ENCODE assay signal across 8 mouse cellular contexts in the genomic region with DNA sequence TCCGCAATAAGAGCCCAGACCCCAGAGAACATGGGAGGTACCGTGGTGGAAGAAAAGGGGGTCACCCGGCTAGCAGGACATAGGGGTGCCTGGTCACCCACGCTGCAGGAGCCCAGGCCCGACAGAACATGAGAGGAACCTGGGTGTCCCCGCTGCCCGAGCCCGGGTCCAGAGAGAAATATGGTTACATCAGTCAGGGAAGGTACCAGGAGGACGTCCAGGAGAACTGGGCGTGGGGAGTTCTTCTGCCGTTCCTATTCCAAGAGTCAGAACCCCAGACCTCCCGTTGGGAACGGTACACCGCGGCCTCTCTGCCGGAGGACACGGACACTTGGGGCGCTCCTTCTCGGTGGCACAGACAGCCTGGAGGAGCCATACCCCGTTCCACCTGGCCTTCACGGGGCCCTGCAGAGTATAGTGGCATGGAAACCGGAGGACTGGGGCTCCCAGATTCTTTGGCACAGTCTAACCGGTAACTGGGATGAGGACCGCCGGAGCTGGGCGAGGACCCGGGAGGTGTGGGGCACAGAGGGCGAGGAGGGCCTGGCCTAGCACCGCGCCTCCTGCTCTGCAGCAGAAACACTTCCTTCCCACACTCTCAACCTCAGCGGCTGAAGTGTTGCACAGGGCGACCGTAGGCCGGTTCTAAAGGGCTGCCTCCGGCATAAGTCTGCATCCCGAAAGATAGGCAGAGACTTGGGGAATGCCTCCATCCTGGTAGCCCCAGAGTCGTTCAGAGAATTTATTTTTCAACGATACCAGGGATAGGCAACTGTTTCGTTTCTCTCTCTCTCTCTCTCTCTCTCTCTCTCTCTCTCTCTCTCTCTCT. TPM values are rescaled to one million over a fixed set of nuclear protein-coding genes. Genes with fewer than 3 reads are reported as not detected.
DNase-seq lines count a peak whose midpoint lies in the region; ATAC-seq and TF ChIP-seq lines count a peak whose summit lies in the region.

No protein-coding gene starts in this region.

- peaks cover 11 to 30% of the 10 kb centered on the region in 2 experiments for H3K36me3 ChIP-seq in CH12.LX (replicated peaks in 1 of 2; ENCODE audit: control insufficient read depth in 1 of 2, insufficient read depth in 1 of 2, low read length in 1 of 2)
- H3K36me3 ChIP-seq in liver, embryonic 11.5 days (ENCODE audit: control insufficient read depth, insufficient read depth, low read length) = no peaks in the 10 kb centered on the region
- no peaks in the 10 kb centered on the region for H3K36me3 ChIP-seq in small intestine, adult 2 months (ENCODE audit: control insufficient read depth, insufficient read depth, low read length)

- peak overlapping the region; percentile 81 to 95 (median 90) for H3K4me3 ChIP-seq in CH12.LX (replicated peaks in 1 of 3; ENCODE audit: low read depth in 2 of 3, low read length in 2 of 3, poor library complexity in 1 of 3)
- H3K4me3 ChIP-seq in liver, embryonic 11.5 days (ENCODE audit: low read depth, low read length) = peak overlapping the region; percentile 46
- H3K4me3 ChIP-seq in small intestine, adult 2 months (ENCODE audit: low read depth, low read length) = peak overlapping the region; percentile 59

- no peaks in the 10 kb centered on the region for H3K27me3 ChIP-seq in CH12.LX (replicated peaks)
- H3K27me3 ChIP-seq in liver, embryonic 11.5 days (replicated peaks; ENCODE audit: control insufficient read depth, insufficient read depth, low read length) = peaks cover 100% of the 10 kb centered on the region
- peaks cover 86% of the 10 kb centered on the region for H3K27me3 ChIP-seq in small intestine, adult 2 months (ENCODE audit: control insufficient read depth, insufficient read depth, low read length)

- no peak; the same call in 1 of the 2 replicates for TF ChIP-seq POLR2A in CH12.LX (IDR thresholded peaks at IDR 0.05; ENCODE audit: low read depth, low read length)
- TF ChIP-seq POLR2A in small intestine, adult 2 months (IDR thresholded peaks at IDR 0.05; ENCODE audit: low read depth, low read length) = peak; percentile 16; the same call in 1 of the 2 replicates

- H3K9me3 ChIP-seq in CH12.LX (replicated peaks; ENCODE audit: low read length) = no peaks in the 10 kb centered on the region
- no peaks in the 10 kb centered on the region for H3K9me3 ChIP-seq in liver, embryonic 11.5 days (ENCODE audit: control insufficient read depth, low read length)

- H3K79me2 ChIP-seq in CH12.LX (replicated peaks; ENCODE audit: control insufficient read depth, extremely low read depth, insufficient read depth, poor library complexity, severe bottlenecking) = peaks cover 58% of the 10 kb centered on the region

- in situ Hi-C loops in CH12.LX (cut with MboI; ENCODE audit: low pct_ligation_motif_present, low pct_unique_long_range_greater_than_20kb, low sequenced_read_pairs) = no loop called here

- peak overlapping the region; percentile 83 for H3K4me2 ChIP-seq in CH12.LX (ENCODE audit: insufficient read depth, low read depth, poor library complexity, severe bottlenecking)
- peak overlapping the region; percentile 70 for H3K4me2 ChIP-seq in liver, embryonic 11.5 days

- 2% methylated on average over 39 of the region's 39 CpGs for WGBS in liver, embryonic 11.5 days
- WGBS in small intestine, adult 2 months = 3% methylated on average over 39 of the region's 39 CpGs

- dilution Hi-C loops in CH12.LX (cut with MboI; ENCODE audit: extremely low pct_ligation_motif_present, extremely low pct_unique_long_range_greater_than_20kb, low sequenced_read_pairs) = no loop called here

- no peak for TF ChIP-seq EP300 in CH12.LX (IDR thresholded peaks at IDR 0.05; ENCODE audit: low read length)

- peaks cover 16 to 63% of the 10 kb centered on the region in 2 experiments for H3K4me1 ChIP-seq in CH12.LX (ENCODE audit: control insufficient read depth in 1 of 2, insufficient read depth in 2 of 2)
- peaks cover 8% of the 10 kb centered on the region; the same call in 1 of the 2 replicates for H3K4me1 ChIP-seq in liver, embryonic 11.5 days (replicated peaks; ENCODE audit: control insufficient read depth, insufficient read depth, low read length)
- H3K4me1 ChIP-seq in small intestine, adult 2 months (ENCODE audit: control insufficient read depth, insufficient read depth, insufficient read length, low read length) = peaks cover 2% of the 10 kb centered on the region; the same call in 1 of the 2 replicates

- peak; percentile 26 for ATAC-seq in granulocyte monocyte progenitor cell, adult 5-6 weeks (replicated peaks; ENCODE audit: poor library complexity, severe bottlenecking)
- ATAC-seq in liver, embryonic 11.5 days (replicated peaks; ENCODE audit: low FRiP score) = no peak

- no peak for TF ChIP-seq RAD21 in CH12.LX (IDR thresholded peaks at IDR 0.05; ENCODE audit: low read depth, low read length)

- TF ChIP-seq CTCF in CH12.LX (conservative IDR thresholded peaks at IDR 0.05 in 1 of 2, IDR thresholded peaks at IDR 0.05 in 1 of 2; ENCODE audit: low read depth in 2 of 2, low read length in 2 of 2) = 0 out of 4 replicates have a peak, but pooled peaks of 1 of the 2 experiments have one; percentile 13
- TF ChIP-seq CTCF in small intestine, adult 2 months (IDR thresholded peaks at IDR 0.05; ENCODE audit: extremely low read depth, insufficient read length, insufficient replicate concordance, low read depth, low read length) = no peak

- H3K9ac ChIP-seq in CH12.LX (ENCODE audit: insufficient read depth, low read depth) = peak overlapping the region; percentile 75
- H3K9ac ChIP-seq in liver, embryonic 11.5 days (ENCODE audit: low read depth, low read length) = no peak overlapping the region

- DNase-seq in heart, adult 18-20 months = peak; percentile 32 to 50
- DNase-seq in heart, adult 8-10 months (ENCODE audit: low spot score) = no peak
- DNase-seq in CH12.LX (ENCODE audit: extremely low read depth) = no peak
- peak; percentile 61 for DNase-seq in liver, embryonic 11.5 days (ENCODE audit: low spot score)
- DNase-seq in layer of hippocampus, postnatal 36 days = no peak
- DNase-seq in left cerebral cortex, adult 8-10 months (ENCODE audit: low spot score in 2 of 2) = no peak

- H3K27ac ChIP-seq in CH12.LX (ENCODE audit: insufficient read depth, low read depth) = peak overlapping the region; percentile 84
- no peak overlapping the region for H3K27ac ChIP-seq in liver, embryonic 11.5 days (ENCODE audit: low read depth, low read length)
- peak overlapping the region; percentile 30 for H3K27ac ChIP-seq in small intestine, adult 2 months (ENCODE audit: insufficient read depth, low read depth, low read length)

TF ChIP-seq in CH12.LX, 34 proteins besides CTCF, POLR2A, EP300 and RAD21:
- no peak for TF ChIP-seq CHD2 (IDR thresholded peaks at IDR 0.05; ENCODE audit: low read length)
- TF ChIP-seq MAZ (IDR thresholded peaks at IDR 0.05; ENCODE audit: low read depth, low read length) = no peak
- 0 out of 2 replicates have a peak, but pooled peaks have one; percentile 12 for TF ChIP-seq BHLHE40 (IDR thresholded peaks at IDR 0.05; ENCODE audit: low read depth, low read length)
- TF ChIP-seq SIN3A (IDR thresholded peaks at IDR 0.05; ENCODE audit: low read length) = 0 out of 2 replicates have a peak, but pooled peaks have one; percentile 13
- peak; percentile 11; the same call in 1 of the 2 replicates for TF ChIP-seq ZMIZ1 (IDR thresholded peaks at IDR 0.05; ENCODE audit: low read depth, low read length)
- TF ChIP-seq IRF4 (IDR thresholded peaks at IDR 0.05; ENCODE audit: low read depth, low read length) = 0 out of 2 replicates have a peak, but pooled peaks have one; percentile 5
- no peak for TF ChIP-seq MYC (IDR thresholded peaks at IDR 0.05; ENCODE audit: low read depth, low read length)
- no peak for TF ChIP-seq MEF2A (IDR thresholded peaks at IDR 0.05; ENCODE audit: borderline replicate concordance, low read depth, low read length)
- peak; percentile 81; the same call in 1 of the 2 replicates for TF ChIP-seq UBTF (IDR thresholded peaks at IDR 0.05; ENCODE audit: low read depth, low read length)
- TF ChIP-seq RCOR1 (conservative IDR thresholded peaks at IDR 0.05; ENCODE audit: low read depth, low read length) = no peak
- TF ChIP-seq JUND (conservative IDR thresholded peaks at IDR 0.05; ENCODE audit: low read depth, low read length) = peak; percentile 67; the same call in 1 of the 2 replicates

RNA-seq across cellular contexts. Expression of a gene that starts 33.0 kb away (rescaled TPM):
- 1 to 10 TPM; 1.8 to 1.9 TPM for total RNA-seq in heart, adult 18-20 months (2021)
- under 1 TPM; 0.35 to 0.69 (median 0.49) TPM for total RNA-seq in heart, adult 8-10 months (2022)
- total RNA-seq in CH12.LX (2012; rRNA removed) (13.7 and 19.7 TPM in 2 replicates), CH12.LX (2014; rRNA removed) (2.4 and 5.0 TPM in 2 replicates)
- 48.0 and 61.1 TPM in 2 replicates for polyA plus RNA-seq in CH12.LX (2012; ENCODE audit: insufficient read length, low read depth)
- total RNA-seq in granulocyte monocyte progenitor cell, adult 5-6 weeks (2014; fragmentation: Nextera tagmentation) = 45.8 and 50.6 TPM in 2 replicates
- 5.8 and 7.2 TPM in 2 replicates for total RNA-seq in granulocyte monocyte progenitor cell, adult 5-6 weeks (2017)
- polyA plus RNA-seq in liver, embryonic 11.5 days (2014; fragmentation: Nextera tagmentation; extraction: Ambion mirVana) = 0.71 and 0.82 TPM in 2 replicates
- polyA plus RNA-seq in small intestine, adult 2 months (2012; rRNA removed) = 7.2 and 23.7 TPM in 2 replicates
- total RNA-seq in layer of hippocampus, postnatal 36 days (2021) = not detected
- under 1 TPM in 2 of 4 experiments, not detected in 2; 0.27 to 0.30 TPM for total RNA-seq in left cerebral cortex, adult 8-10 months (2022)

Comparison
In these comparisons a context has a peak if more than half of its experiments do, and no peak if none do; other contexts are left out.
1. DNase-seq: peak in heart, adult 18-20 months (2 of 2) and liver, embryonic 11.5 days (single experiment); none in heart, adult 8-10 months (single experiment), CH12.LX (single experiment), layer of hippocampus, postnatal 36 days (0 of 2) and left cerebral cortex, adult 8-10 months (0 of 2).
2. Peak in every context shown above with its lines, with median percentiles within 50 percentile points of each other: H3K4me3 ChIP-seq.